Mouse (Mus musculus): ENCODE results near the gene Kif3a.

The Kif3a gene

GRCm38 (mm10) chr11:53616748-53617558 is 49.8 kb downstream of the Kif3a start:
- in situ Hi-C loops (cut with MboI), result no loop called here

- in situ Hi-C loops (cut with MboI), result no loop called here
These were observed 50.5 kb downstream of the Kif3a start for GRCm38 (mm10) chr11:53617562-53618109.

DNA sequence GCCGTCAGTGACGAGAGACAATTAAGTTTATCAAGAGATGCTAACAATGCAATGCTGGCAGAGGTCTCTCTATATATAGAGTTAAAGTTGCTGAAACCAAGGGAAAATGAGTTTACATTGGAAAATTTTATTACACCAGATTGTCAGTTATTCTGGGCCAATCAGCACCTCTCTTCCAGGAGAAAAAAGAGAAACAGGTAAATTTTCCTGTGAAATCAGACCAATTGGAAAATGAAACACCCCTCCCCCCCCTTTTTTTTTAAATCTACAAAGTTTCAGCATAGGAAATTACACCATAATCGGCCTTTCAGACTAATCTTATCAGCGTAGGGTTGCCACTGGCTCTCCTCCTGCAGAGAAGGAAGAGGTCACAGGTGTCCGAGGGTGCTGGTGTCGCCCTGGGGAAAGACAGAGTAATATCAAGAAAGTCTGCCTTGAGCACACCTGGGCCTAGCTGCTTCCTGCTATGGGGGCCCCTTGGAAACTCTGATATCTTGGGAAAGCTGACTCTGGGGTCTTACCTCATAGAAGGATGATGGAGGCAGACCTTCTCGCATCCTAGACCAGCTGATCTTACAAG is 51.5 kb downstream of the Kif3a start, which contains the start of gene Il4:
Gene Il4, minus strand, starts transcription at position 51 of the 580 bp plus-strand sequence.
- in situ Hi-C loops (cut with MboI), result no loop called here

- in situ Hi-C loops (cut with MboI), result no loop called here
These were observed 52.2 kb downstream of the Kif3a start for GRCm38 (mm10) chr11:53619428-53619827.

GRCm38 (mm10) chr11:53620094-53620493 is 52.9 kb downstream of the Kif3a start:
- in situ Hi-C loops (cut with MboI), result no loop called here

GRCm38 (mm10) chr11:53621582-53622439 is 54.6 kb downstream of the Kif3a start:
- in situ Hi-C loops (cut with MboI), result no loop called here

GRCm38 (mm10) chr11:53622440-53622806 is 55.2 kb downstream of the Kif3a start:
- in situ Hi-C loops (cut with MboI), result no loop called here

DNA sequence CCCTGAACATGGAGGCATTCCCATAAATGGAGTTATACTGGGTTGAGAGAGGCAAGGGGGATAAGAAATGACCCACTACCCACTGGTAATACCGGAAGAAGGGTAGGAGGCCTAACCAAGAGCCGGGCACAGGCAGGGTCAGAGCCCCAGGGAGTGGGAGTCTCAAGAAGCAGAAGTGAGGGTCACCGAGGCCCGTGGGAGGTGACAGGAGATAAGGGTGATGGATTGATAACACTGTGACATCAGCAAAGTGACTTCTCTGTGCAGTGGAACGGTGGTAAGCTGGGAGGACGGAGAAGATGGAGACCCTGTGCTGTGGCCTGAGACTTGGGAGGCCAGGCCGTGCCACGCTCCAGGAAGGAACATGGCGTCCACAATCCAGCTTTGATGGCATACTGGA is 56.4 kb downstream of the Kif3a start:
- in situ Hi-C loops (cut with MboI), result no loop called here

- in situ Hi-C loops (cut with MboI), result no loop called here
These were observed 56.9 kb downstream of the Kif3a start for GRCm38 (mm10) chr11:53624124-53624523.

DNA sequence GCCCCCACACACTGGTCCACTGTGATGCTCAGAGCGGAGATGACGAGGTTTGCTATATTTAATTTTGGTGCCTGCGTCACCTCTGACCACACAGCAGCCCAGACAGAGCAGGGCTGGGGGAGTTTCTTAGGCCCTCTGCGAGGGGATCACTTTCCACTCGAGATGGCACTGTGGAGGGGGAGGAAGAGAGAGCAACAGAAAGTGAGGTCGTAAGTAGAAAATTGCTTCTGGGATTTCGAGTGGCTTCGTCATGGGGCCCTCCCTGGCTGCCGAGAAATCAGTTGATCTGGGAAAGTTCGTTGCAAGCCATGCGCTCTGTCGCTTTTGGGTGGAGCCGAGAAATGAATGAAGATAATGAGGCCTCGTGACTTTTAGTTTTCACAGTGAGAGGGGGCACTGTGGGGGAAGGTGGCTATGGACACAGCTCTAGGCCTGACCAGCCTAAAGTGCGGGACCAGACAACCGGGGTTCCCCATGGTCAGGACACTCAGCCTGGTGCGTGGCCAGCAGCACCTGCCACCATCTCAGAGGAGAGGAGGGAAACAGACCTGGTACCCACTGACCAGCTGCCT is 59.7 kb downstream of the Kif3a start:
- in situ Hi-C loops (cut with MboI), result loop anchor here (5.0 kb wide), 1 partner anchor 35 kb away; no protein-coding TSS in a partner anchor

GRCm38 (mm10) chr11:53627859-53628258 is 60.7 kb downstream of the Kif3a start:
- in situ Hi-C loops (cut with MboI), result loop anchor here (5.0 kb wide), 1 partner anchor 36 kb away; no protein-coding TSS in a partner anchor

- in situ Hi-C loops (cut with MboI), result no loop called here
These were observed 65.0 kb downstream of the Kif3a start for GRCm38 (mm10) chr11:53632122-53632733.

- in situ Hi-C loops (cut with MboI), result no loop called here
These were observed 66.5 kb downstream of the Kif3a start for GRCm38 (mm10) chr11:53633644-53634043.

DNA sequence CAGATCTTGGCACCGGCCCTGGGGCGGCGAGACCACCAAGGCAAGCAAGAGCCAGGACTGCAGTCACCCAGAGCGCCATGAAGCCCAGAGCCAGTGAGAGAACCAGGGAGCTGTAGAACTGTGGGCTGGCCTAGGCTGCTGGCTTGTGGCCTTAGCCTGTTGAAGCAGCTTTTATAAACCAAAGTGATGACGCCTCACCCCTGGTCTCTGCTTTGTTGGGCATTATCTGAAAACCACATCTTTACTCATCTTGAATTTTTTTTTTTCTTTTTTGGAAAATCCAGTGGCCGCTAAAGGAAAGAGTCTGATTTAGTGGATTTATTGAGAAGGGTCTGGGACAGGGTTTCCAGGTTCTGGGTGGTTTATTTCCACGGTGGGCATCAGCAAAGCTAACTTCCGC is 67.4 kb downstream of the Kif3a start, which contains the start of gene Il13:
Gene Il13, minus strand, starts transcription at position 147 of the 400 bp plus-strand sequence.
- in situ Hi-C loops (cut with MboI), result no loop called here

- in situ Hi-C loops (cut with MboI), result no loop called here
These were observed 68.5 kb downstream of the Kif3a start for GRCm38 (mm10) chr11:53635590-53636182.

DNA sequence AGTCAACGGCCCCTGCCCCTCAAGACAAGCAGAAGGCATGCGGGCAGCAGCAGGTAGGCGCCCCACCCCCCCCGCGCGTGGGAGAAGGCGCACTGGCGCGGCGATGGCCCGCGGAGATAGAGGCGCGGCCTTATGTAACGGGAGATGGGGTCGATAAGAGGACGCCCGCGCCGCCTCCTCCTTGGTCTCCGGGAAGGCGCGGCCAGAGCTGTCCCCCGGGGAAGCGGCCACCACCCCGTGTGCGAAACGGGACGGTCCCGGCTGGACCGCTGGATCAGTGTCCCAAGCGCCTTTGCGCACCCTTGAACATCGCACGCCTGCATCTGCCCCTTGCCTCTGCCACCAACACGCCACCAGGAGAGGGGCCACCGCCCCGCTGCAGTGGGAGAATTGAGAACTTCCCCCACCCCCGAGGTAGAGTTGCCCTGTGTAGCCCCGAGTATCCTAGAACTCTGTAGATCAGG is 69.0 kb downstream of the Kif3a start:
- in situ Hi-C loops (cut with MboI), result no loop called here

GRCm38 (mm10) chr11:53637046-53637802 is 70.0 kb downstream of the Kif3a start:
- in situ Hi-C loops (cut with MboI), result no loop called here

GRCm38 (mm10) chr11:53637803-53638260 is 70.7 kb downstream of the Kif3a start:
- in situ Hi-C loops (cut with MboI), result no loop called here

DNA sequence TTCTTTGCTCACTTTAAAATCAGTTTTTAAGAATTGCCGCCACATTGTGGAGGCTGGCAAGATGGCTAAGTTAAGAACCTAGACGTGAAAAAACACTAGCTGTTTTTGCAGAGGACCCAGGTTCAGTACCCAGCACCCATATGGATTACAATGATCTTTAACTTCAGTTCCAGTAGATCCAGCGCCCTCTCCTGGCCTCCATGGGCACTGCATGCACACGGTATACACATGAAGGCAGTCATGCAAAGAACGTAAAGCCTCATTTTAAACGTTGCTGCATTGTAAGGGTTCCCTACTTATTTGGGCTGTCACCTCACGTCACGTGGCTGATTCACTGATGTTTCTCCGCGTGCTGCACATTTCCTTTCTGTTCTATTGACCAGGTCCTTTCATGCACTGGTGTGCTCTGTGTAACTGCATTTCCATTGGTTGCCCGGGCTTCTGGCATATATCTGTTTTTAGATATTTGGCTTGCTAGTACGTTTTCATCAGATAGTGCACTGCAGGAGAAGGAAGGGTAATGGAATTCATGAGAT is 75.6 kb downstream of the Kif3a start:
- in situ Hi-C loops (cut with MboI), result no loop called here
